Mouse (Mus musculus) forebrain, embryonic 13.5 days (tissue): Measurements from ENCODE around the gene Alad. TPM values are rescaled to one million over a fixed set of nuclear protein-coding genes. Genes with fewer than 3 reads are reported as not detected.
"Not testable (repeated sequence)": the region's sequence is repeated elsewhere in the genome, so short reads cannot be mapped to it uniquely, and the experiment has no call there.

Source experiments
- ATAC-seq: fragments of 200-750 bp; cut with Nextera tagmentation; 2 replicates; pipeline ENCODE4 v1.8.0; 2017
- H3K27ac ChIP-seq: fragments of 300-500 bp; sonication (generic); 2 replicates; pipeline ENCODE4 v1.5.1; 2015; ENCODE audit warnings: inconsistent platforms, mild to moderate bottlenecking, moderate library complexity
- H3K27me3 ChIP-seq: fragments of 300-500 bp; sonication (generic); 2 replicates; pipeline ENCODE4 v1.6.1; 2015; ENCODE audit warnings: mild to moderate bottlenecking, inconsistent platforms
- H3K36me3 ChIP-seq: fragments of 300-500 bp; sonication (generic); 2 replicates; pipeline ENCODE4 v1.6.1; 2015; ENCODE audit warnings: mild to moderate bottlenecking, inconsistent platforms; ENCODE audit not compliant: poor library complexity, severe bottlenecking
- H3K4me1 ChIP-seq: fragments of 300-500 bp; sonication (generic); 2 replicates; pipeline ENCODE4 v1.6.1; 2015; ENCODE audit warnings: inconsistent platforms
- H3K4me2 ChIP-seq: fragments of 300-500 bp; sonication (generic); 2 replicates; pipeline ENCODE4 v1.6.1; 2015; ENCODE audit warnings: inconsistent platforms, mild to moderate bottlenecking, moderate library complexity
- H3K4me3 ChIP-seq: fragments of 300-500 bp; sonication (generic); 2 replicates; pipeline ENCODE4 v1.5.1; 2015; ENCODE audit warnings: mild to moderate bottlenecking, inconsistent platforms
- H3K9ac ChIP-seq: fragments of 300-500 bp; sonication (generic); 2 replicates; pipeline ENCODE4 v1.6.1; 2015; ENCODE audit warnings: mild to moderate bottlenecking, inconsistent platforms
- H3K9me3 ChIP-seq: fragments of 300-500 bp; sonication (generic); replicated peaks from 2 replicates; pipeline ENCODE4 v1.6.1; 2016; ENCODE audit warnings: inconsistent platforms
- WGBS: fragments of 180-500 bp; shearing (Covaris S2); methylation state at CpG from one replicate; pipeline ENCODE4 v1.1.7; 2015; 5-methylcytosine and 5-hydroxymethylcytosine counted together
- polyA plus RNA-seq: library from polyadenylated mRNA; unstranded; fragments of >200 nt; fragmentation: Nextera tagmentation; extraction: Ambion mirVana; gene quantifications from 2 replicates; pipeline ENCODE4 v1.2.1, GENCODE M21; 2015

Gene Alad
- polyA plus RNA-seq, 1 experiment from 2014 or later: 65.4 TPM

DNA sequence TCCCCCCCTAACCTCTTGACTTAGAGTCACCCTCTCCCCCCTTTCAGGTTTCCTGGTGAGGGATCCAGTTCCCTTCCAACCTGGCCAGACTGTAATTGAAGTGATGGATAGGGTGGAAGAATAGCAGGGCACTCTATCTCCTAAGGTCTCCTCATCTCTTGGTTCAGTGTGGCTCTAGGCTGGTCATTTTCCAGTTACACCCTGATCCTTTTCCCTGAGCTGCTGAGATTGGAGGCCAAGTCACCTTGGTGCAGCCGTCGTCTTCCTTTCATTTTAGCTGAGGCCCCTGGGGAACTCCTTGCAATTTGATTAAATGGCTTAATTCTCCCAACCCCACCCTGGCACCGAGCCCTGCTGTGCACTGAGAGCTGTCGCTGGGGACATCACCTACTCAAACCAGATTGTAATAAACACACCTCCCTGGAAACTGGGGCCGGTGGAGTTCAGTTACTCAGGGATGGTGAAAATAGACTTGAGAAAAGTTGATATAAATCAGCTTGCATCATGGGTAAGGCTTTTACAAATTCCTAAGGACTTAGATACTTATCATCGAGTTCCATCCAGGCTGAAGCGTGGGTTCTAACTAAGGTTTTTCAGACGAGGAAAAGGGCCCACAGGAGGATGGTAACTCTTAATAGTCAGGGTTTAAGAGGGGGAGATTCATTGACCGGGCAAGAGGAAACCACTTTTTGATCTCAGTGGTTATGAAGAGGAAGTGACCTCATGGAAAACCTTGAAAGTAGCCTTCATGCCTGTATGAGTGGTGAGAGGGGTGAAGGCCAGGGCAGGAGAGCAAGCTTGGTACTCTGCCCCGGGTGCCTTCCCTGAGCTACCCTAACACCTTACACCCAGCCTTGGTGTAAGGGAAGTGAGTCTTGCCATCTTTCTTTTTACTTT lies 38.8 kb downstream of the Alad start:
- no peak overlapping the region for H3K4me2 ChIP-seq
- H3K4me3 ChIP-seq: no peak overlapping the region
- WGBS: 54% methylated on average over 10 of the region's 10 CpGs
- no peak overlapping the region for H3K9ac ChIP-seq
- peaks cover 48% of the 10 kb centered on the region for H3K27me3 ChIP-seq
- H3K4me1 ChIP-seq: peaks cover 10% of the 10 kb centered on the region
- H3K36me3 ChIP-seq: no peaks in the 10 kb centered on the region
- peak; percentile 21; the same call in 1 of the 2 replicates for ATAC-seq
- H3K27ac ChIP-seq: no peak overlapping the region
- no peaks in the 10 kb centered on the region for H3K9me3 ChIP-seq

DNA sequence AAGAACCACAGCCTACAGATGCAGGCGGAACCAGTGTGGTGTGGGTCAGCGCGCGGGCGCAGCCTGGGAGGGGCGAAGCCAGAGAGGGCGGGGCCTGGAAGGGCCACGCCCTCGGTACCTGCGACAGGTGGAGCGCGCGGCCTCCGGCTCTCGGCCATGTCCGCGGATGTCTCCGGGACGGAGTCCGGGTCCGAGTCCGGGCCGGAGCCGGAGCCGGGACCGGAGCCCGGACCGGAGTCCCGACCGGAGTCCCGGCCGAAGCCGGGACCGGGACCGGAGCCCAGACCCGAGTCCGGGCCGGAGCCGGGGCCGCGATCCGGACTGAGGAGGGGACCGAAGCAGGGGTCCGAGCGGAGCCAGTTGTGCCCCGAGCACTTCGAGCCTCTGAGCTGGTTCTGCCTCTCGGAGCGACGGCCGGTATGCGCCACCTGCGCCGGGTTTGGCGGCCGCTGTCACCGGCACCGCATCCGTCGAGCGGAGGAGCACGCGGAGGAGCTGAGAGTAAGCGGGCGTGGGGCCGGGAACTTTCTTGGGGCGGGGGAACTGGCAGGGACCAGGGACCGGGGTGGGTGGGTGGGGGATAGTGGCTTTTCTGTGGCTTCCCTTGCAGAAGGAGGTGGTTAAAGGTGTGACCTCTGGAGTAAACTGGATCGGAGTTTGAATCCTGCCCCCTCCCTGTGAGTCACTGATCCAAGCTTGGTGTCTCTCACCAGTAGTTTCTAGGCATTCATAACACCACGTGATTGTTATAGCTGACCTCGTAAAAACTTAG lies 39.6 kb downstream of the Alad start, which contains the start of gene Bspry:
Gene Bspry, plus strand, starts transcription at position 117 of the 772 bp plus-strand sequence.
- H3K4me3 ChIP-seq: peak within 1 kb of the TSS; percentile 42
- peak within 1 kb of the TSS; percentile 69 for H3K4me2 ChIP-seq
- H3K9ac ChIP-seq: peak within 1 kb of the TSS; percentile 39
- no peak within 1 kb of the TSS for H3K27ac ChIP-seq
- WGBS: 2% methylated on average over 69 of the region's 71 CpGs
- peak; percentile 65; the same call in 1 of the 2 replicates for ATAC-seq
- no peaks in the 10 kb centered on the region for H3K36me3 ChIP-seq
- peaks cover 10% of the 10 kb centered on the region for H3K4me1 ChIP-seq
- no peaks in the 10 kb centered on the region for H3K9me3 ChIP-seq
- H3K27me3 ChIP-seq: peaks cover 48% of the 10 kb centered on the region

DNA sequence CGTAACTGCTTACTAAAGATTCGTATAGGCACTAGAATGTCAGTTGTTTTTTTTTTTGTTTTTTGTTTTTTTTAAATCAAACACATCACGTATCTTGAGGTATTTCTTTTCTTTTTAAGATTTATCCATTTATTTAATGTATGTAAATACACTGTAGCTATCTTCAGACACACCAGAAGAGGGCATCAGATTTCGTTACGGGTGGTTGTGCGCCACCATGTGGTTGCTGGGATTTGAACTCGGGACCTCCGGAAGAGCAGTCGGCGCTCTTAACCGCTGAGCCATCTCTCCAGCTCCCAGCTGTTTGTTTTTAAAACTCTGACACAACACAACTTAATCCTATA lies 40.2 kb downstream of the Alad start:
- not testable (repeated sequence) for H3K4me1 ChIP-seq, H3K36me3 ChIP-seq, ATAC-seq, H3K9me3 ChIP-seq, H3K27ac ChIP-seq
- H3K27me3 ChIP-seq: peaks cover 48% of the 10 kb centered on the region
- 14% methylated on average over 11 of the region's 11 CpGs for WGBS
- peak overlapping the region; percentile 69 for H3K4me2 ChIP-seq
- peak overlapping the region; percentile 42 for H3K4me3 ChIP-seq
- H3K9ac ChIP-seq: peak overlapping the region; percentile 39; the same call in 1 of the 2 replicates

DNA sequence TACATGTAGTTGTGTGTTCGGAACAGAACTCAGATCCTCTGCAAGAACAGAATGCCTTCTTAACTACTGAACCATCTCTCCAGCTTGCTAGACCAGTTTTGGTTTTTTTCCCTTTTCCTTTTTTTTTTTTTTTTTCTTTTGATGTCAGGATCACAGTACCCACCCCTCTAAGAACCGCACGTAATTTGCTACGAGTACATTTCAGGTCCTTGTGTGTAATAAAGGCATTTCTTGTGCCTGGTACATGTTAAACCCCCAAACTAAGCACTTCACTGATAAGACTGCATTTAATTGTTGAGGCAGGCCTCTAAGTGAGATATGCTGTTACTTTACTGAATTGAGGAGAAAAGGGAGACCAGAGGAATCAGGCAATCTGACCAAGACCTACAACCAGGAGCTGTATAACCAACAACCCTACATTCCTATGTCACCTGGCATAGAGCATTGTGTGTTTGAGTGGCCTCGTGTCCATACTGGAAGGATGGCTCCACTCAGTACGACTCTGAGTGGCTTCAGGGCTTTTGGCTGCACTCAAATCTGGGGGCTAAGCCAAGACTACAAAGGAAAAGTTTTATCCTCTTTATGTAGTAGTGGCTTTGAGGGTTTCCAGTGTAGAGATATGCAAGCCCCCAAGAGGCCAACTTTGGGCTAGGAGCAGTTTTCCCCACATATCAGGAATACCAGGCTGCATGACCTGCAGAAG lies 42.0 kb downstream of the Alad start:
- WGBS: 86% methylated on average over 6 of the region's 6 CpGs
- Histone ChIP-seq H3K36me3 (no peaks in the 10 kb centered on the region), H3K4me2 (no peak overlapping the region), H3K27ac (no peak overlapping the region), H3K4me1 (peaks cover 10% of the 10 kb centered on the region), H3K27me3 (peaks cover 48% of the 10 kb centered on the region), H3K9me3 (no peaks in the 10 kb centered on the region), H3K4me3 (no peak overlapping the region), H3K9ac (no peak overlapping the region)
- ATAC-seq: no peak

DNA sequence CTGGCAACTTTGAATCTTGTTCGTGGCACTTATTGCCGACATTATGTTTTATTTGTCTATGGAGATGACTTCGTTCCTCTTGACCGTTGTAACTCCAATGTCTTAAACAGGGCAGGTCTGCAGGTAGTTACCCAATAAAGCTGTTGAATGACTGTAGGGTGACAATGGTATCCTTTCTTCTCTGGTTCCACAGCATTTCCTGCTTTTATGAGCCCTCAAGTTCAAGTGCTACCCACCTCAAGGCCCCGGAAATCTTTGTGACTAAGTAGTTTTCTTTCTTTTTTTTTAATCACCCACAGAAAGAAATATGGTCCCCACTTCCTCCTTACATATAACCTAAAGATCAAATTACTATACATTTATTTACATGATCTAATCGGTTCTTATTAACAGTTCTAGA lies 43.9 kb downstream of the Alad start:
- Histone ChIP-seq H3K27me3 (peaks cover 32% of the 10 kb centered on the region), H3K4me3 (no peak overlapping the region), H3K27ac (no peak overlapping the region), H3K9me3 (no peaks in the 10 kb centered on the region), H3K4me1 (peaks cover 10% of the 10 kb centered on the region), H3K9ac (no peak overlapping the region), H3K36me3 (no peaks in the 10 kb centered on the region), H3K4me2 (no peak overlapping the region)
- WGBS: 92% methylated on average over 6 of the region's 6 CpGs
- no peak for ATAC-seq

DNA sequence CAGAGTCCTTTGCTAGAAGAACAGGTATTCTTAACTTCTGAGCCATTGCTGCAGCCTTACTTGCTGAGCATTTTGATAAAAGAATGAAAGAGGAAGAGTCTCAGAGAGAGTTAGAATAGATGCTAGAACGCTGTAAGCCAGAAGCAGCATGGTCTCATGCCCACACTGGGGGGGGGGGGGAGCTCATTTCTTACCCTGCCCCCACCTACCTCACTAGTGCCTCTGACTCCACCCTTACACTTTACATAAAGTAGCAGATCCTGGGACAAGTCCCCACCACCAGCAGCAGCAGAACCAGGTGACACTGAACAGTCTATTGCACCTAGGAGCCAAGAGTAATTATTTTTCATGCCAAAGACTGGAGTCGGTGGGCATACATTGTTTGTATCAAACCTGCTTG lies 44.6 kb downstream of the Alad start:
- Histone ChIP-seq H3K36me3 (no peaks in the 10 kb centered on the region), H3K9me3 (no peaks in the 10 kb centered on the region), H3K4me3 (no peak overlapping the region), H3K27ac (no peak overlapping the region), H3K9ac (no peak overlapping the region), H3K4me2 (no peak overlapping the region), H3K27me3 (peaks cover 25% of the 10 kb centered on the region), H3K4me1 (peaks cover 14% of the 10 kb centered on the region)
- 84% methylated on average over 2 of the region's 2 CpGs for WGBS
- ATAC-seq: no peak

DNA sequence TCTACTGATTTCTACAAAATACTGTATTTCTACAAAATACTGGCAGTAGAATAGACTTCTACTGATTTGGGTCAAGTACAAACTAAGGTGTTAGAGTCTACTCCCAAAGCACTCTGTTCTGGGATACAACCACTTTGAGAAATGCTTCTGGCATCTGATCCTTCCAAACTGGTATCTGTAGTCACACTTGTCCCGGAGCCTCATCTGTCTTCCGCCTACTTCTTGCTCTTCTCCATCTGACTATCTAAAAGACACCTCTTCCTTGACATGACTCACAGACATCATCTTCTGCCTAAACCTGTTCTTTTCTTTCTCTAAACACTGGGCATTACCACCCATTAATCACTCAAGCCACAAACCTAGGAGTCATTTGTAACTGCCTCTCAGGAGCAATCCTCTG lies 47.6 kb downstream of the Alad start:
- Histone ChIP-seq H3K9ac (no peak overlapping the region), H3K4me1 (peaks cover 7% of the 10 kb centered on the region; the same call in 1 of the 2 replicates), H3K9me3 (no peaks in the 10 kb centered on the region), H3K4me2 (no peak overlapping the region), H3K4me3 (no peak overlapping the region), H3K36me3 (no peaks in the 10 kb centered on the region), H3K27me3 (peaks cover 4% of the 10 kb centered on the region; the same call in 1 of the 2 replicates), H3K27ac (no peak overlapping the region)
- no peak for ATAC-seq
- WGBS: 93% methylated on average over 2 of the region's 2 CpGs

DNA sequence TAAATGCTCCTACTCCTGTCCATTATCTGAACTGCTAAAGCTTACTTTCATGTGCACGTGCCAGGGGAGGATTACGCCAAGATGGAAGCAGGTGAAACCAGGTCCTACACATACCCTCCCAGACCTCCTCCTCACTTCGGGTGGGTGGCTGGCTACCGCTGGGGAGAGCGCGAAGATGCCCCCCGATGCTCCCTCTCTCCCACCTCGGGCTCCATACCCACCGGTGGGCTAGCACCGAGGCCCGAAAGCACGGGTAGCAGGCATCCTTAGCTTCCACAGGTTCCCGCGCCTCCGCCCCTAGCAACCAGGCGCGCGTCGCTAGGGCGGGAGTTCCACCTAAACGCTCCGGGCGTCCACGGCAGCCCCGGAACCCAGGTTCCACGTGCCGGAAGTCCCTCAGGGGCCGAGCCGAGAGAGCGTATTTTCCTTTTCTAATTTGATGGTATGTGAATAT lies 49.1 kb downstream of the Alad start, which contains the start of gene Wdr31:
Gene Wdr31, minus strand, starts transcription at position 299 of the 454 bp plus-strand sequence.
- ATAC-seq: peak; percentile 98
- peak within 1 kb of the TSS; percentile 79 for H3K4me2 ChIP-seq
- no peaks in the 10 kb centered on the region for H3K27me3 ChIP-seq
- H3K9me3 ChIP-seq: no peaks in the 10 kb centered on the region
- H3K36me3 ChIP-seq: no peaks in the 10 kb centered on the region
- 1% methylated on average over 30 of the region's 30 CpGs for WGBS
- H3K9ac ChIP-seq: peak within 1 kb of the TSS; percentile 71
- H3K4me1 ChIP-seq: peaks cover 7% of the 10 kb centered on the region; the same call in 1 of the 2 replicates
- peak within 1 kb of the TSS; percentile 66 for H3K4me3 ChIP-seq
- H3K27ac ChIP-seq: no peak within 1 kb of the TSS

DNA sequence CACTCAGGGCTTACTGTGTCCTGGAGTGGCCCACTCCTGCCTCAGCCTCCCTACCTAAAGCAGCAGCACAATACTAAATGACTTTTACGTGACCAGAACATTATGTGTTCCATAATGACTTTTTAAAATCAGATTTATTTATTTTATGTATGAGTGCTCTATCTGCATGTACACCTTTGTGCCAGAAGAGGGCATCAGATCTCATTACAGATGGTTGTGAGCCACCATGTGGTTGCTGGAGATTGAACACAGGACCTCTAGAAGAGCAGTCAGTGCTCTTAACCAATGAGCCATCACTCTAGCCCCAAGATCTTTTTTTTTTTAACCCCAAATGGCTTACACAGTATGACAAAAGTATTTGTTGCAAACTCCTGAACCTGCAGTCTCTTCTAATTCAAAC lies 51.6 kb downstream of the Alad start:
- 0 out of 2 replicates have a peak, but pooled peaks cover 2% of the 10 kb centered on the region for H3K36me3 ChIP-seq
- no peaks in the 10 kb centered on the region for H3K27me3 ChIP-seq
- no peak overlapping the region for H3K9ac ChIP-seq
- no peak overlapping the region for H3K4me2 ChIP-seq
- peaks cover 7% of the 10 kb centered on the region; the same call in 1 of the 2 replicates for H3K4me1 ChIP-seq
- H3K4me3 ChIP-seq: no peak overlapping the region
- ATAC-seq: no peak
- H3K9me3 ChIP-seq: no peaks in the 10 kb centered on the region
- no peak overlapping the region for H3K27ac ChIP-seq
- WGBS: 94% methylated on average over 1 of the region's 1 CpGs

DNA sequence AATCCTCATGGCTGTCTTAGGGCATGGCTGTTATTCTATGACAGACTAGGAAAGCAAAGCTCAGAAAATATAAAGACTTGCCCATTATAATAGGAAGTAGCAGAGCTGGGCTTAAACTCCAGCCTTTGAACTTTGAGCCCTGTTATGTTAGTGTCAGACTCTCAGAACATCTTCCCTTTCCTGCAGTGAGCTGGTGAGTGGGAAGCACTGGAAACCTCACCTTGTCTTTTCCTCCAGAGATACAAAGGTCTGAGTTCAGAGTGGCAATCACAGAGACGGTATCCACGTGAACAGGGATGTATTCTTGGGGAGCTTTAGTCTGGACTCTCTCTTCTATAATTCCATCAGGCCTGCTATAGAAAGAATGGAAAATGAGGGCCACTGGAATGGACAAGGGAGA lies 56.6 kb downstream of the Alad start:
- Histone ChIP-seq H3K27me3 (no peaks in the 10 kb centered on the region), H3K4me3 (no peak overlapping the region), H3K4me1 (no peaks in the 10 kb centered on the region), H3K27ac (no peak overlapping the region), H3K9me3 (no peaks in the 10 kb centered on the region), H3K36me3 (peaks cover 21% of the 10 kb centered on the region; the same call in 1 of the 2 replicates), H3K9ac (no peak overlapping the region), H3K4me2 (no peak overlapping the region)
- no peak for ATAC-seq
- WGBS: 92% methylated on average over 2 of the region's 2 CpGs

DNA sequence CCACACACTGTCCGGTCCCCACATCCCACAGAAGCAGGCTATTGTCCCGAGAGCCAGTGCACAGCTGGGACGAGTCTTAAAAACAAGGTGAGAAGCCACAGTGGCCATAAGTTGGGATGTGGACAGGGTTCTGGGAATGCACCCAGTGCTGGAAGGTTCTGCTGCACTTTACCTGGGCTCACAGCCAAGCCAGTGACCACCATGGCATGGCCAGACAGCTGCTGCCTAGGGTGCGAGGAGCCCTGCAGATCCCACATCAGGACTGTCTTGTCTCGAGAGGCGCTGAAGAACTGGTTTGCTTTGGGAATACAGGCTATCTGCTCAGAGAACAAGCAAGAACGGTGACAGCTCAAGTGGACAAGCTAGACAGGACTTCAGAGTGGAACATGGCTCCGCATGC lies 59.4 kb downstream of the Alad start:
- H3K27ac ChIP-seq: no peak overlapping the region
- no peaks in the 10 kb centered on the region for H3K4me1 ChIP-seq
- no peaks in the 10 kb centered on the region for H3K27me3 ChIP-seq
- ATAC-seq: no peak
- peaks cover 21% of the 10 kb centered on the region; the same call in 1 of the 2 replicates for H3K36me3 ChIP-seq
- H3K4me2 ChIP-seq: no peak overlapping the region
- H3K9me3 ChIP-seq: no peaks in the 10 kb centered on the region
- no peak overlapping the region for H3K4me3 ChIP-seq
- WGBS: 94% methylated on average over 8 of the region's 8 CpGs
- H3K9ac ChIP-seq: no peak overlapping the region
